Mouse (Mus musculus) testis, adult 2 months (tissue): Measurements from ENCODE around the gene Nf1.

Source experiments
- CTCF ChIP-seq: fragments of 200-500 bp; IDR thresholded peaks from 2 replicates; pipeline ENCODE4 v1.5.1; 2012; ENCODE audit warnings: low read depth, mild to moderate bottlenecking, inconsistent platforms, low read length, moderate library complexity; ENCODE audit not compliant: control insufficient read depth, insufficient read depth, insufficient replicate concordance
- POLR2A ChIP-seq: fragments of 200-500 bp; IDR thresholded peaks from 2 replicates; pipeline ENCODE4 v1.6.1; 2012; ENCODE audit warnings: low read depth, mild to moderate bottlenecking, inconsistent platforms, low read length, moderate library complexity; ENCODE audit not compliant: control insufficient read depth

- TF ChIP-seq CTCF (no peak), POLR2A (no peak)
Observed at GRCm38 (mm10) chr11:79515798-79516197, 176.3 kb downstream of the Nf1 start.
